Mouse (Mus musculus): ENCODE results near the gene Spc24. TPM values are rescaled to one million over a fixed set of nuclear protein-coding genes. Genes with fewer than 3 reads are reported as not detected.
"Not testable (repeated sequence)": the region's sequence is repeated elsewhere in the genome, so short reads cannot be mapped to it uniquely, and the experiment has no call there.

The Spc24 gene
- total RNA-seq, 2 experiments from 2014 or later: 1.5 TPM

GRCm38 (mm10) chr9:21786906-21787305 is 26.8 kb upstream of the Spc24 start:
- intact Hi-C loops (cut with DNase I): no loop called here
- peak; percentile 42 to 56 for DNase-seq (ENCODE audit: low spot score in 2 of 2)

- intact Hi-C loops (cut with DNase I); DNase-seq (ENCODE audit: low spot score in 2 of 2): not testable (repeated sequence)
Observed at GRCm38 (mm10) chr9:21786309-21786708, 26.2 kb upstream of the Spc24 start.

- intact Hi-C loops (cut with DNase I): no loop called here
- no peak for DNase-seq (ENCODE audit: low spot score in 2 of 2)
Observed at GRCm38 (mm10) chr9:21784517-21785307, 24.6 kb upstream of the Spc24 start.

- no peak for DNase-seq (ENCODE audit: low spot score in 2 of 2)
- intact Hi-C loops (cut with DNase I): no loop called here
Observed at GRCm38 (mm10) chr9:21781657-21782468, 21.8 kb upstream of the Spc24 start.

GRCm38 (mm10) chr9:21777726-21778125 is 17.6 kb upstream of the Spc24 start:
- intact Hi-C loops (cut with DNase I): no loop called here
- DNase-seq (ENCODE audit: low spot score in 2 of 2): no peak

- no peak for DNase-seq (ENCODE audit: low spot score in 2 of 2)
- intact Hi-C loops (cut with DNase I): no loop called here
Observed at GRCm38 (mm10) chr9:21774353-21774752, 14.2 kb upstream of the Spc24 start.

- DNase-seq (ENCODE audit: low spot score in 2 of 2); intact Hi-C loops (cut with DNase I): not testable (repeated sequence)
Observed at GRCm38 (mm10) chr9:21773396-21773795, 13.3 kb upstream of the Spc24 start.

GRCm38 (mm10) chr9:21769558-21770183 is 9.6 kb upstream of the Spc24 start:
- no peak for DNase-seq (ENCODE audit: low spot score in 2 of 2)
- intact Hi-C loops (cut with DNase I): no loop called here

- intact Hi-C loops (cut with DNase I): no loop called here
Observed at GRCm38 (mm10) chr9:21768511-21769411, 8.7 kb upstream of the Spc24 start.

GRCm38 (mm10) chr9:21767896-21768295 is 7.8 kb upstream of the Spc24 start:
- intact Hi-C loops (cut with DNase I): no loop called here
- DNase-seq (ENCODE audit: low spot score in 2 of 2): no peak

More at GRCm38 (mm10) chr9:21768511-21769411, 8.7 kb upstream of the Spc24 start:
- DNase-seq (ENCODE audit: low spot score in 2 of 2): no peak

- intact Hi-C loops (cut with DNase I): no loop called here
- DNase-seq (ENCODE audit: low spot score in 2 of 2): no peak
Observed at GRCm38 (mm10) chr9:21764084-21764999, 4.2 kb upstream of the Spc24 start.

GRCm38 (mm10) chr9:21762135-21762534 is 2.0 kb upstream of the Spc24 start:
- DNase-seq (ENCODE audit: low spot score in 2 of 2): no peak
- intact Hi-C loops (cut with DNase I): no loop called here

- DNase-seq (ENCODE audit: low spot score in 2 of 2): no peak
- intact Hi-C loops (cut with DNase I): no loop called here
Observed at GRCm38 (mm10) chr9:21759718-21760117, 385 bp downstream of the Spc24 start.

- intact Hi-C loops (cut with DNase I): no loop called here
Observed at GRCm38 (mm10) chr9:21758576-21759529, 1.2 kb downstream of the Spc24 start.

GRCm38 (mm10) chr9:21754516-21755321 is 5.4 kb downstream of the Spc24 start:
- DNase-seq (ENCODE audit: low spot score in 2 of 2): no peak
- intact Hi-C loops (cut with DNase I): no loop called here

More at GRCm38 (mm10) chr9:21758576-21759529, 1.2 kb downstream of the Spc24 start:
- DNase-seq (ENCODE audit: low spot score in 2 of 2): no peak

GRCm38 (mm10) chr9:21754003-21754402 is 6.1 kb downstream of the Spc24 start:
- no peak for DNase-seq (ENCODE audit: low spot score in 2 of 2)
- intact Hi-C loops (cut with DNase I): no loop called here
